Mouse (Mus musculus) limb, embryonic 15.5 days (tissue): ENCODE data around the gene C3. TPM values are rescaled to one million over a fixed set of nuclear protein-coding genes. Genes with fewer than 3 reads are reported as not detected.

Source experiments
- ATAC-seq: fragments of 200-750 bp; cut with Nextera tagmentation; 2 replicates; pipeline ENCODE4 v1.8.0; 2017; ENCODE audit warnings: low read depth, moderate TSS enrichment; ENCODE audit not compliant: insufficient number of reproducible peaks, low FRiP score, low TSS enrichment
- H3K27ac ChIP-seq: fragments of 300-500 bp; sonication (generic); 2 replicates; pipeline ENCODE4 v1.5.1; 2015; ENCODE audit warnings: moderate library complexity, mild to moderate bottlenecking, inconsistent platforms
- H3K27me3 ChIP-seq: fragments of 300-500 bp; sonication (generic); 2 replicates; pipeline ENCODE4 v1.6.1; 2015; ENCODE audit warnings: inconsistent platforms
- H3K36me3 ChIP-seq: fragments of 300-500 bp; sonication (generic); 2 replicates; pipeline ENCODE4 v1.6.1; 2015; ENCODE audit warnings: inconsistent platforms
- H3K4me1 ChIP-seq: fragments of 300-500 bp; sonication (generic); 2 replicates; pipeline ENCODE4 v1.6.1; 2015; ENCODE audit warnings: inconsistent platforms
- H3K4me2 ChIP-seq: fragments of 300-500 bp; sonication (generic); 2 replicates; pipeline ENCODE4 v1.6.1; 2015; ENCODE audit warnings: mild to moderate bottlenecking, inconsistent platforms
- H3K4me3 ChIP-seq: fragments of 300-500 bp; sonication (generic); 2 replicates; pipeline ENCODE4 v1.5.1; 2015; ENCODE audit warnings: mild to moderate bottlenecking, inconsistent platforms
- H3K9ac ChIP-seq: fragments of 300-500 bp; sonication (generic); 2 replicates; pipeline ENCODE4 v1.6.1; 2015; ENCODE audit warnings: inconsistent platforms
- H3K9me3 ChIP-seq: fragments of 300-500 bp; sonication (generic); 2 replicates; pipeline ENCODE4 v1.6.1; 2016; ENCODE audit warnings: inconsistent platforms
- WGBS: fragments of 180-500 bp; shearing (Covaris S2); methylation state at CpG from one replicate; pipeline ENCODE4 v1.1.7; 2015; 5-methylcytosine and 5-hydroxymethylcytosine counted together
- polyA plus RNA-seq: library from polyadenylated mRNA; unstranded; fragments of >200 nt; fragmentation: Nextera tagmentation; extraction: Ambion mirVana; gene quantifications from 2 replicates; pipeline ENCODE4 v1.2.1, GENCODE M21; 2015

Gene C3
- polyA plus RNA-seq, 1 experiment from 2014 or later: 1.8 TPM

GRCm38 (mm10) chr17:57214676-57215387 is 13.1 kb downstream of the C3 start:
- H3K36me3 ChIP-seq: no peaks in the 10 kb centered on the region
- no peaks in the 10 kb centered on the region for H3K4me1 ChIP-seq
- no peak overlapping the region for H3K27ac ChIP-seq
- no peaks in the 10 kb centered on the region for H3K9me3 ChIP-seq
- H3K27me3 ChIP-seq: no peaks in the 10 kb centered on the region
- ATAC-seq: no peak
- H3K4me3 ChIP-seq: no peak overlapping the region
- 42% methylated on average over 13 of the region's 13 CpGs for WGBS
- H3K9ac ChIP-seq: no peak overlapping the region
- no peak overlapping the region for H3K4me2 ChIP-seq

GRCm38 (mm10) chr17:57211501-57211900 is 16.4 kb downstream of the C3 start:
- 64% methylated on average over 9 of the region's 9 CpGs for WGBS
- Histone ChIP-seq H3K27ac (no peak overlapping the region), H3K36me3 (no peaks in the 10 kb centered on the region), H3K9ac (no peak overlapping the region), H3K4me3 (no peak overlapping the region), H3K27me3 (no peaks in the 10 kb centered on the region), H3K4me1 (no peaks in the 10 kb centered on the region), H3K9me3 (no peaks in the 10 kb centered on the region), H3K4me2 (no peak overlapping the region)
- no peak for ATAC-seq

- Histone ChIP-seq H3K4me3 (no peak overlapping the region), H3K9me3 (no peaks in the 10 kb centered on the region), H3K9ac (no peak overlapping the region), H3K4me2 (no peak overlapping the region), H3K27me3 (no peaks in the 10 kb centered on the region), H3K36me3 (no peaks in the 10 kb centered on the region), H3K27ac (no peak overlapping the region), H3K4me1 (no peaks in the 10 kb centered on the region)
- WGBS: 74% methylated on average over 4 of the region's 4 CpGs
- ATAC-seq: no peak
Observed at GRCm38 (mm10) chr17:57209330-57209729, 18.6 kb downstream of the C3 start.

- H3K4me2 ChIP-seq: no peak overlapping the region
- H3K9ac ChIP-seq: no peak overlapping the region
- WGBS: 69% methylated on average over 3 of the region's 3 CpGs
Observed at GRCm38 (mm10) chr17:57207938-57208337, 20.0 kb downstream of the C3 start.

GRCm38 (mm10) chr17:57201841-57202724 is 25.9 kb downstream of the C3 start:
- H3K36me3 ChIP-seq: no peaks in the 10 kb centered on the region
- no peaks in the 10 kb centered on the region for H3K27me3 ChIP-seq
- no peaks in the 10 kb centered on the region for H3K9me3 ChIP-seq
- 80% methylated on average over 10 of the region's 10 CpGs for WGBS
- no peak overlapping the region for H3K4me2 ChIP-seq
- H3K4me1 ChIP-seq: no peaks in the 10 kb centered on the region
- H3K4me3 ChIP-seq: no peak overlapping the region
- H3K9ac ChIP-seq: no peak overlapping the region
- no peak overlapping the region for H3K27ac ChIP-seq
- no peak for ATAC-seq

More at GRCm38 (mm10) chr17:57207938-57208337, 20.0 kb downstream of the C3 start:
- H3K27me3 ChIP-seq: no peaks in the 10 kb centered on the region
- no peaks in the 10 kb centered on the region for H3K4me1 ChIP-seq
- H3K9me3 ChIP-seq: no peaks in the 10 kb centered on the region
- no peak overlapping the region for H3K27ac ChIP-seq
- ATAC-seq: no peak
- no peaks in the 10 kb centered on the region for H3K36me3 ChIP-seq
- H3K4me3 ChIP-seq: no peak overlapping the region

- Histone ChIP-seq H3K9ac (no peak overlapping the region), H3K9me3 (no peaks in the 10 kb centered on the region), H3K4me3 (no peak overlapping the region), H3K4me2 (no peak overlapping the region), H3K27ac (no peak overlapping the region), H3K27me3 (no peaks in the 10 kb centered on the region), H3K4me1 (no peaks in the 10 kb centered on the region), H3K36me3 (no peaks in the 10 kb centered on the region)
- no peak for ATAC-seq
- WGBS: 77% methylated on average over 3 of the region's 3 CpGs
Observed at GRCm38 (mm10) chr17:57198252-57198651, 29.7 kb downstream of the C3 start.

- H3K36me3 ChIP-seq: no peaks in the 10 kb centered on the region
- H3K9ac ChIP-seq: no peak overlapping the region
- 60% methylated on average over 8 of the region's 8 CpGs for WGBS
- 0 out of 2 replicates have a peak, but pooled peaks cover 2% of the 10 kb centered on the region for H3K27me3 ChIP-seq
- H3K9me3 ChIP-seq: no peaks in the 10 kb centered on the region
- no peaks in the 10 kb centered on the region for H3K4me1 ChIP-seq
- H3K4me2 ChIP-seq: no peak overlapping the region
- ATAC-seq: no peak
- H3K27ac ChIP-seq: no peak overlapping the region
- H3K4me3 ChIP-seq: no peak overlapping the region
Observed at GRCm38 (mm10) chr17:57195326-57196010, 32.5 kb downstream of the C3 start.

GRCm38 (mm10) chr17:57194771-57195170 is 33.2 kb downstream of the C3 start:
- no peak overlapping the region for H3K4me3 ChIP-seq
- no peaks in the 10 kb centered on the region for H3K4me1 ChIP-seq

GRCm38 (mm10) chr17:57194041-57194507 is 33.9 kb downstream of the C3 start, which contains the start of gene Tnfsf14:
TSS of gene Tnfsf14 (minus strand) at chr17:57194177.
- H3K9ac ChIP-seq: no peak within 1 kb of the TSS
- H3K4me3 ChIP-seq: no peak within 1 kb of the TSS
- no peak for ATAC-seq
- H3K4me2 ChIP-seq: no peak within 1 kb of the TSS
- WGBS: 73% methylated on average over 11 of the region's 11 CpGs
- no peaks in the 10 kb centered on the region for H3K4me1 ChIP-seq
- H3K9me3 ChIP-seq: no peaks in the 10 kb centered on the region
- no peak within 1 kb of the TSS for H3K27ac ChIP-seq
- H3K36me3 ChIP-seq: no peaks in the 10 kb centered on the region
- H3K27me3 ChIP-seq: 0 out of 2 replicates have a peak, but pooled peaks cover 2% of the 10 kb centered on the region

More at GRCm38 (mm10) chr17:57194771-57195170, 33.2 kb downstream of the C3 start:
- Histone ChIP-seq H3K9ac (no peak overlapping the region), H3K9me3 (no peaks in the 10 kb centered on the region), H3K27ac (no peak overlapping the region), H3K27me3 (0 out of 2 replicates have a peak, but pooled peaks cover 2% of the 10 kb centered on the region), H3K36me3 (no peaks in the 10 kb centered on the region), H3K4me2 (no peak overlapping the region)
- 84% methylated on average over 3 of the region's 3 CpGs for WGBS
- ATAC-seq: no peak

- Histone ChIP-seq H3K9me3 (no peaks in the 10 kb centered on the region), H3K27ac (no peak overlapping the region), H3K4me1 (no peaks in the 10 kb centered on the region), H3K4me2 (no peak overlapping the region), H3K9ac (no peak overlapping the region), H3K36me3 (no peaks in the 10 kb centered on the region), H3K4me3 (no peak overlapping the region), H3K27me3 (0 out of 2 replicates have a peak, but pooled peaks cover 2% of the 10 kb centered on the region)
- WGBS: 81% methylated on average over 12 of the region's 12 CpGs
- no peak for ATAC-seq
Observed at GRCm38 (mm10) chr17:57188510-57189192, 39.3 kb downstream of the C3 start.

GRCm38 (mm10) chr17:57185641-57186040 is 42.3 kb downstream of the C3 start:
- Histone ChIP-seq H3K9me3 (no peaks in the 10 kb centered on the region), H3K27me3 (0 out of 2 replicates have a peak, but pooled peaks cover 2% of the 10 kb centered on the region), H3K4me3 (no peak overlapping the region), H3K4me1 (no peaks in the 10 kb centered on the region), H3K9ac (no peak overlapping the region), H3K4me2 (no peak overlapping the region), H3K27ac (no peak overlapping the region), H3K36me3 (no peaks in the 10 kb centered on the region)
- whole genome bisulfite sequencing: 78% methylated on average over 2 of the region's 2 CpGs
- no peak for ATAC-seq
